Mouse (Mus musculus) mouse trophoblast stem cell (cell line): ENCODE measurements around the gene Olfr111.
"Not testable (repeated sequence)": the region's sequence is repeated elsewhere in the genome, so short reads cannot be mapped to it uniquely, and the experiment has no call there.

Source experiments
- in situ Hi-C, 2 experiments: fragments of 300-500 bp; cut with MseI, MboI; formaldehyde crosslinking; loops; 2 replicates in 1 of 2; 3 replicates in 1 of 2; pipeline ENCODE4 v1.15.1; 2025

Gene Olfr111

GRCm38 (mm10) chr17:37507730-37508129 is at the start of gene Olfr111:
Gene Olfr111, plus strand, starts transcription at chr17:37508030.
- in situ Hi-C loops, result no loop called here

GRCm38 (mm10) chr17:37458616-37459015 is 49.2 kb upstream of the Olfr111 start, which contains the start of gene Olfr109:
Gene Olfr109, plus strand, starts transcription at chr17:37458916.
- in situ Hi-C loops, result no loop called here

- in situ Hi-C loops, result no loop called here
Observed at GRCm38 (mm10) chr17:37483452-37483851, 24.4 kb upstream of the Olfr111 start, which contains the start of gene H2-M2. Gene H2-M2, minus strand, starts transcription at chr17:37483552.

GRCm38 (mm10) chr17:37491930-37492518 is 15.8 kb upstream of the Olfr111 start, which contains the start of gene Olfr110:
Gene Olfr110, plus strand, starts transcription at chr17:37492468.
- in situ Hi-C loops, result no loop called here

- in situ Hi-C loops, result not testable (repeated sequence)
Observed at GRCm38 (mm10) chr17:37524612-37525011, 16.8 kb downstream of the Olfr111 start.

GRCm38 (mm10) chr17:37525427-37525826 is 17.6 kb downstream of the Olfr111 start:
- in situ Hi-C loops, result not testable (repeated sequence)

- in situ Hi-C loops, result no loop called here
Observed at GRCm38 (mm10) chr17:37535173-37535572, 27.3 kb downstream of the Olfr111 start.

GRCm38 (mm10) chr17:37538416-37538815 is 30.6 kb downstream of the Olfr111 start:
- in situ Hi-C loops, result not testable (repeated sequence)

GRCm38 (mm10) chr17:37541454-37542119 is 33.8 kb downstream of the Olfr111 start:
- in situ Hi-C loops, result no loop called here

GRCm38 (mm10) chr17:37543800-37544435 is 36.1 kb downstream of the Olfr111 start:
- in situ Hi-C loops, result no loop called here

- in situ Hi-C loops, result no loop called here
Observed at GRCm38 (mm10) chr17:37558913-37559615, 51.2 kb downstream of the Olfr111 start.

- in situ Hi-C loops, result no loop called here
Observed at GRCm38 (mm10) chr17:37569351-37569750, 61.5 kb downstream of the Olfr111 start, which contains the start of gene Olfr112. Gene Olfr112, minus strand, starts transcription at chr17:37569451.

- in situ Hi-C loops, result no loop called here
Observed at GRCm38 (mm10) chr17:37577563-37577962, 69.7 kb downstream of the Olfr111 start, which contains the start of gene Olfr113. Gene Olfr113, minus strand, starts transcription at chr17:37577663.
